Mouse (Mus musculus): ENCODE measurements around the gene Cyp2d10. TPM values are rescaled to one million over a fixed set of nuclear protein-coding genes. Genes with fewer than 3 reads are reported as not detected.
"Not testable (repeated sequence)": the region's sequence is repeated elsewhere in the genome, so short reads cannot be mapped to it uniquely, and the experiment has no call there.

The Cyp2d10 gene
- polyA plus RNA-seq (2012; rRNA removed): 0.14 and 0.64 TPM in 2 replicates

DNA sequence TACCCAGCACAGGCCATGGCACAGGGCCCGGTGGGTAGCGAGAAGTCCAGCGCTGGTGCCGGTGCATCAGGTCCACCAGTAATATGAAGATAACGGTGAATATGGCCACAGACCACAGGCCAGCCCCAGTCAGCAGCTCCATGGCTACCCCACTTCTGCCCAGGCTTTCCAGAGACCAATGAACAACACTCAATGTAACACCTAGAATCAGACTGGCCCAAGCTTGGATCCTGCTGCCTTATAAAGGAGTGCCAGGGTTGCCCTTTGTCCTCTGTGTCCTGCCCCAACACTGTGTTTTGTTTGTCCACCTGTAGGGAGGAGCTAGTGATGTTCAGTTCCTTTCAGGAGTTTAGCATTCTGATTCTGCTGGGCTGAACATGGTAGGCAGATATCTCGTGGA lies at the start of gene Cyp2d10:
Gene Cyp2d10, minus strand, starts transcription at position 215 of the 400 bp plus-strand sequence.
- 86% methylated on average over 6 of the region's 6 CpGs for WGBS
- DNase-seq (ENCODE audit: low read depth, low spot score): no peak

DNA sequence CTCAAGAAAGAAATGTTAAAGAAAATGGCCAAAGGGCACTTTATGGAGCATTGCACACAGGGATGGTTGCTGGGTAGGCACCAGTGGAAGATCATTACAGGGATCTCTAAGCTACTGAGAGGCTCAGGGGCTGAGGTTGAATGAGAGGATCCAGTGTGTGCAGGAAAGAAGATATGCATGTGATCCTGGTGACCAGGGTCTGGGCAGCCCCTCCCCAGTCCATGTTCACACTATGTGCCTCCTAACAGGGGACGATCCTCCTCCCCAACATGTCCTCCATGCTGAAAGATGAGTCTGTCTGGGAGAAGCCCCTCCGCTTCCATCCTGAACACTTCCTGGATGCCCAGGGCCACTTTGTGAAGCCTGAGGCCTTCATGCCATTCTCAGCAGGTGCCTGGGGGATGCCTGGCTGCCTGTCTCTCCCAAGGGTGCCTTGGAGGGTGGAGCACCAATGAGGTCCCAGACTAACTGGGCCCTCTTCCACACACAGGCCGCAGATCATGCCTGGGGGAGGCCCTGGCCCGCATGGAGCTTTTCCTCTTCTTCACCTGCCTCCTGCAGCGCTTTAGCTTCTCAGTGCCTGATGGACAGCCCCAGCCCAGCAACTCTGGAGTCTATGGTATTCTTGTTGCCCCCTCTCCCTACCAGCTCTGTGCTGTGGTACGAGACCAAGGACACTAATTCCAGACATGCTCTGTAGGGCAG lies 49.2 kb upstream of the Cyp2d10 start:
- DNase-seq (ENCODE audit: low read depth, low spot score): not testable (repeated sequence)
- WGBS: 88% methylated on average over 6 of the region's 6 CpGs

GRCm38 (mm10) chr15:82453501-82453900 lies 46.5 kb upstream of the Cyp2d10 start:
- DNase-seq (ENCODE audit: low read depth, low spot score): not testable (repeated sequence)
- WGBS: 93% methylated on average over 6 of the region's 6 CpGs

DNA sequence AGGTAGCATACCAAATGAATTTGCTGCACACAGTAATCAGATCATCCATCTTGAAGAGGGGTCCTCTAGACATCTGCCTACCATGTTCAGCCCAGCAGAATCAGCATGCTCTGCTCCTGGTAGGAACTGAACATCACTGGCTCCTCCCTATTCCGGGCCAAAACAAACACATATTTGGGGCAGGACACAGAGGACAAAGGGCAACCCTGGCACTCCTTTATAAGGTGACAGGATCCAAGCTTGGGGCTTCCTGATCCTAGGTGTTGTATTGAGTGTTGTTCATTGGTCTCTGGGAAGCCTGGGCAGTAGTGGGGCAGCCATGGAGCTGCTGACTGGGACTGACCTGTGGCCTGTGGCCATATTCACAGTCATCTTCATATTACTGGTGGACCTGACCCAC lies 45.1 kb upstream of the Cyp2d10 start:
- 42% methylated on average over 1 of the region's 1 CpGs for WGBS

DNA sequence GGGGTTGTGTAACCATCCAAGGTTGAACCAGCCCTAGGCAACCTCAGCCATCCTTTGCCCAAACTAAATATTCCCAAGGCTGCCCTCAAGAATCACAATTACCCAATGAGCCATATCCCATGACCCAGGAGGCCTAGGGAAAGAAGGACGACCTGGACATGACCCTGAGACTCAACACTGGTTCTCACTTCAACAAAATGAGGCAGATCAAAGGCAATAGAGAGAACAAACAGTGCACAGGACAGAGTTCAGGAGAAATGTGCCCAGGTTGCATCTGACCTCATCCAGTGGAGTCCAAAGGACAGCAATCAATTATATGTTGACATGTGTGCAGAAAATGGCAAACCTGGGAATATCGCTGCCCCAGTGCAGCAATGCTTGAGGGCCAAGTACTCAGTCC lies 43.0 kb upstream of the Cyp2d10 start:
- 44% methylated on average over 2 of the region's 2 CpGs for WGBS
- DNase-seq (ENCODE audit: low read depth, low spot score): not testable (repeated sequence)

More for the DNA sequence above, 45.1 kb upstream of the Cyp2d10 start:
- DNase-seq (ENCODE audit: low read depth, low spot score): peak; percentile 19

DNA sequence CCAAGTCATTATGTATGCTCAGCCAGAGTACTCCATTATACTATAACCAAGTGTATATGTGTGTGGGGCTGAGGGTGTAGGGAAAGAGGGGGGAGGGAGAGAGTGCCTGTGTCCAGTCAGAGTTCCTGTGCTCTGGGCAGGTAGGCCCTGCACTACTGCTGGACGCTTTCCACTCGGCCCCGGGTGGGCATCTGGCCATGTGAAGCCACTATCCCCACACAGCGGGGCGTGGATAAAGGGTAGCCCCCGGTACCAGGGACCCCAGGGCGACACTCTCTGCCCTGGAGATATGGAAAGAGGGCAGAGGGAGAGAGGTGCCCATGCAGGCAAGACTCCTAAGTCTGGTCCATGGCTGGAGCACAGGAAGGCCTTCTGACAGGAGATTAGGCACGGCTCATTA lies 38.2 kb upstream of the Cyp2d10 start:
- 86% methylated on average over 8 of the region's 8 CpGs for WGBS
- no peak for DNase-seq (ENCODE audit: low read depth, low spot score)

DNA sequence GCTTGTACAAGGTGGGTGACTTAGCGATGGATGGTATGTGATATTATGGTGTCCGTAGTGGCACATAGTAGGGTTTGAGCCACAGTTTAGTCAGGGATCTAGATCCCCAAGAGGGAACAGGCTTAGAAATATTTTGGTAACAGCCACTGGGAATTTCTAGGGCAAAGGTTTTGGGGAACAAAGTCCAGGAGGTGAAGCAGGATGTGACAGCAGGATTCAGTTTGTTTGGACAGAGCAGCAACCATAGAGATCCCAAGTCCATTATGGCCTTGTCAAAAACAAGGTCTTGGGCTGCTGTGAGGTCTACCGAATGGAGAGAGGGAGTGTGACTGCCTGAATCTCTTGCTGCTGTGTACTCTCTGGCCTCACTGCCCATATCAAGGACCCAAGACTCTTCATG lies 36.7 kb upstream of the Cyp2d10 start:
- WGBS: 87% methylated on average over 3 of the region's 3 CpGs
- no peak for DNase-seq (ENCODE audit: low read depth, low spot score)

- WGBS: 51% methylated on average over 5 of the region's 5 CpGs
- no peak for DNase-seq (ENCODE audit: low read depth, low spot score)
Measured at GRCm38 (mm10) chr15:82437975-82438617, 31.1 kb upstream of the Cyp2d10 start.

- 74% methylated on average over 2 of the region's 2 CpGs for WGBS
- DNase-seq (ENCODE audit: low read depth, low spot score): no peak
Measured at GRCm38 (mm10) chr15:82435606-82436005, 28.6 kb upstream of the Cyp2d10 start.

GRCm38 (mm10) chr15:82435011-82435410 lies 28.0 kb upstream of the Cyp2d10 start:
- DNase-seq (ENCODE audit: low read depth, low spot score): no peak
- whole genome bisulfite sequencing: 67% methylated on average over 3 of the region's 3 CpGs

DNA sequence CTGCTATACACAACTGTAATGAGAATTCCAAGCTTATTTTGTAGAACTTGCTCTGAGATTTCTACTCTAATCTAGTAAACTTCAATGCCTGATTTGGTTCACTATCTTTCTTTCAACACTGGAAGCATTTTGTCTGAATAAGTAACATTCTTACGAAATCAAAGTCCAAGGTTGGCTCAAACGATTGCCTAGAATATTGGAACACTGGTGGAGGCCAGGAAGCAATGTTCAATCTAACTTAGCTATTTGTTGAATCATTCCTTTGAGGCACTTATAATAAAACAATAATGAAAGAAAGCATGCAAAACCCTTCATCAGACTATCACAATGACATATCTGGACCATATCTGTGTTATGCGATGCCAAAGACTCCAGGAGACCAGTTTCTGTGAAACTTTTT lies 27.5 kb upstream of the Cyp2d10 start:
- WGBS: 79% methylated on average over 3 of the region's 3 CpGs

GRCm38 (mm10) chr15:82433621-82434020 lies 26.6 kb upstream of the Cyp2d10 start:
- 94% methylated on average over 3 of the region's 3 CpGs for WGBS
- no peak for DNase-seq (ENCODE audit: low read depth, low spot score)

More for the DNA sequence above, 27.5 kb upstream of the Cyp2d10 start:
- DNase-seq (ENCODE audit: low read depth, low spot score): no peak

- no peak for DNase-seq (ENCODE audit: low read depth, low spot score)
Measured at GRCm38 (mm10) chr15:82433137-82433536, 26.1 kb upstream of the Cyp2d10 start, which contains the start of gene Cyp2d9. Cyp2d9 (plus strand) TSS chr15:82433437.

GRCm38 (mm10) chr15:82423471-82423870 lies 16.5 kb upstream of the Cyp2d10 start:
- no peak for DNase-seq (ENCODE audit: low read depth, low spot score)
- 72% methylated on average over 3 of the region's 3 CpGs for WGBS

- no peak for DNase-seq (ENCODE audit: low read depth, low spot score)
- 72% methylated on average over 4 of the region's 4 CpGs for WGBS
Measured at GRCm38 (mm10) chr15:82422935-82423334, 15.9 kb upstream of the Cyp2d10 start.

GRCm38 (mm10) chr15:82418616-82419015 lies 11.6 kb upstream of the Cyp2d10 start:
- no peak for DNase-seq (ENCODE audit: low read depth, low spot score)
- WGBS: 70% methylated on average over 1 of the region's 1 CpGs

- WGBS: 26% methylated on average over 16 of the region's 16 CpGs
- peak; percentile 64 for DNase-seq (ENCODE audit: low read depth, low spot score)
Measured at GRCm38 (mm10) chr15:82416797-82417789, 10.1 kb upstream of the Cyp2d10 start.

DNA sequence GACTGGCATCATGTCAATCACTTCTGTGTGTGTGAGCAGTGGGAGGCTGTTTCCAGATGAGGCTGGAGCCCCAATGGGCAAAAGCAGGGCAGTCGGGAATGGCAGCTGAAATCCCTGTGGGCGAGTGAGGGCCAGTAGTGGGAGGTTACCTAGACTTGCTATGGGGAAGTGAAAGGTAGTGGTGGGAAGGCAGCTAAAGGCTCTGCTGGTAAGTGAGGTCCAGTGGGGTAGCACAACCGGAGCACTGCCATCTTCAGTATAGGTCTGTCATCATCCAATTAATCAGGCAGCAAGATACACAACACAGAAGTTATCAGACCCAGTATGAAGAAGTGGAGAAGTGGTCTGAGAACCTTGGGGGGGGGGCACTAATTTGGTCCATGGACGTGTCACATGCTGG lies 541 bp upstream of the Cyp2d10 start:
- 82% methylated on average over 4 of the region's 4 CpGs for WGBS
- DNase-seq (ENCODE audit: low read depth, low spot score): no peak

DNA sequence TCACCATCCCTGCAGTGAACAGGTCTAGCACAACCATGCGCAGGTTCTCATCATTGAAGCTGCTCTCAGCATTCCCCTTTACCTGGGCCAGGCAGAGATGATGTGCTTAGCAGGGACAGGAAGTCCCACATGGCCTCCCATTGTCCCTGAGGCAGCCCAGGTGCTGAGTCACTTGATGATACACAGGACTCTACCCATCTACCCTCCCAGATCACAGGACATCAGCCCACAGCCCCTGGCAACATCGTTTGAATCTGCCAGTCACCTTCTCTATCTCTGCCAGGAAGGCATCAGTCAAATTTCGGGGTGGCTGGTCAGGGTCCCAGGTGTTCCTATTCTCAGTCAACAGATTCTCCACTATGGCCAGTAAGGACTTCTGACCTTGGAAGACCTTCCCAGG lies 2.8 kb downstream of the Cyp2d10 start:
- WGBS: 82% methylated on average over 3 of the region's 3 CpGs
- DNase-seq (ENCODE audit: low read depth, low spot score): no peak

DNA sequence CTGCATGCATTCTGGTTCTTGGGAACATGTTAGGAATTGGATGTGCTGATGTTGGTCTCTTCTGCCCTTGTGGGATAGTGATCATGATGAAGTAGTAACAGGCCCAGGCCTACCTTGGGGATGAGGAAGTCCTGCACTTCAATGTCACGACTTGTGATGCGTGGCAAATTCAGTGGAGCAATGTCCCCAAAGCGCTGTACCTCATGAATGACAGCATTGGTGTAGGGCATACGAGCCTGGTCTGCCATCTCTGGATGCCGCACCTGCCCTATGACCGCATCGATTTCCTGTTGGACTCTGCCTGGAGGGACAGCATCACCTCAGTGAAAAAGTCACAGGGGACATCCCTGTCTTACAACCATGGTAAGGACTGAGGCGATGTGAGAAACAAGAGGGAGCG lies 3.4 kb downstream of the Cyp2d10 start:
- DNase-seq (ENCODE audit: low read depth, low spot score): no peak
- 92% methylated on average over 9 of the region's 9 CpGs for WGBS

Measured in large intestine, adult 2 months (tissue).